14 mouse cellular contexts compared by ENCODE assay signal in the genomic region with DNA sequence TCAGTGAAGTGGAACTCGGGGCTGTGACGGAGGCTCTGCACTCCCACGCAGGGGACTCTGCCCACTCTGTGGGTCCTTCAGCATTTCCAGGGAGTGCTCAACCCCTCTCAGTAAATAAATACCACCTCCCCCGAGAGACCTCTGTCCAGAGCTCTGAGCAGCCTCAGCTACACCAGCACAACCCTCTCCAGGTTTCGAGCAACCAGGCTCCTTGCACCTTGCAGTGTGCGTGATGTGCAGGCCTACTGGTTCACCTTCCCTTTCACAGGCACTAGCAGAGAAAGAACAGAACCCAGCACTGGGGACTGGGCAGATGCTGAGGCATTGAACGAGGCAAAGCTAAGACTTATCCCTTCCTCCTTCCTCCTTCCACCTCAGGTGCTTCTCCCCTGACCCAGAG. TPM values are rescaled to one million over a fixed set of nuclear protein-coding genes. Genes with fewer than 3 reads are reported as not detected.
DNase-seq lines count a peak whose midpoint lies in the region; ATAC-seq and TF ChIP-seq lines count a peak whose summit lies in the region.
"Had no signal": no experiment of that assay in that cellular context is flagged by ENCODE, and none has a peak within 500 bp of the region (broad histone marks: within the 10 kb centered on the region; RNA-seq: fewer than 3 reads in every experiment).

No protein-coding gene starts in this region.

- H3K9me3 ChIP-seq in hindbrain, embryonic 16.5 days (ENCODE audit: control insufficient read depth, low read length) = no peaks in the 10 kb centered on the region
- H3K9me3 ChIP-seq in hindbrain, embryonic 13.5 days = no peaks in the 10 kb centered on the region
- H3K9me3 ChIP-seq in forebrain, embryonic 14.5 days (replicated peaks; ENCODE audit: control insufficient read depth, low read length) = no peaks in the 10 kb centered on the region
- H3K9me3 ChIP-seq: embryonic facial prominence, embryonic 12.5 days had no signal

- H3K4me2 ChIP-seq in hindbrain, embryonic 16.5 days (ENCODE audit: low read length) = no peak overlapping the region
- no peak overlapping the region for H3K4me2 ChIP-seq in hindbrain, embryonic 13.5 days
- no peak overlapping the region for H3K4me2 ChIP-seq in forebrain, embryonic 14.5 days (ENCODE audit: low read length)
- H3K4me2 ChIP-seq: embryonic facial prominence, embryonic 12.5 days had no signal

- no peak for ATAC-seq in hindbrain, embryonic 16.5 days
- no peak for ATAC-seq in hindbrain, embryonic 13.5 days (ENCODE audit: low FRiP score)
- no peak for ATAC-seq in forebrain, embryonic 14.5 days

- WGBS in hindbrain, embryonic 16.5 days = 81% methylated on average over 7 of the region's 7 CpGs
- 78% methylated on average over 7 of the region's 7 CpGs for WGBS in hindbrain, embryonic 13.5 days
- WGBS in forebrain, embryonic 14.5 days = 79% methylated on average over 7 of the region's 7 CpGs
- WGBS in small intestine, adult 2 months = 74% methylated on average over 7 of the region's 7 CpGs
- 77% methylated on average over 7 of the region's 7 CpGs for WGBS in thymus, adult 2 months

- no peaks in the 10 kb centered on the region for H3K36me3 ChIP-seq in hindbrain, embryonic 16.5 days (ENCODE audit: control insufficient read depth, insufficient read depth, low read length)
- H3K36me3 ChIP-seq in hindbrain, embryonic 13.5 days = no peaks in the 10 kb centered on the region
- H3K36me3 ChIP-seq in forebrain, embryonic 14.5 days (ENCODE audit: control insufficient read depth, insufficient read depth, low read length) = no peaks in the 10 kb centered on the region
- H3K36me3 ChIP-seq in small intestine, adult 2 months (ENCODE audit: control insufficient read depth, insufficient read depth, low read length) = peaks cover 5% of the 10 kb centered on the region
- no peaks in the 10 kb centered on the region for H3K36me3 ChIP-seq in thymus, adult 2 months (ENCODE audit: control insufficient read depth, insufficient read depth, low read length)
- H3K36me3 ChIP-seq: embryonic facial prominence, embryonic 12.5 days had no signal

- no peak overlapping the region for H3K27ac ChIP-seq in hindbrain, embryonic 16.5 days (ENCODE audit: low read depth, low read length)
- H3K27ac ChIP-seq in hindbrain, embryonic 13.5 days = no peak overlapping the region
- H3K27ac ChIP-seq in forebrain, embryonic 14.5 days (ENCODE audit: low read depth, low read length) = peak overlapping the region; percentile 78; the same call in 1 of the 2 replicates
- H3K27ac ChIP-seq in small intestine, adult 2 months (ENCODE audit: insufficient read depth, low read depth, low read length) = peak overlapping the region; percentile 73
- H3K27ac ChIP-seq in thymus, adult 2 months (ENCODE audit: control insufficient read depth, insufficient read depth, low read length) = no peak overlapping the region
- H3K27ac ChIP-seq: macrophage had no signal

- no peaks in the 10 kb centered on the region for H3K27me3 ChIP-seq in hindbrain, embryonic 16.5 days (replicated peaks; ENCODE audit: control insufficient read depth, insufficient read depth, low read length)
- H3K27me3 ChIP-seq in hindbrain, embryonic 13.5 days = no peaks in the 10 kb centered on the region
- H3K27me3 ChIP-seq in forebrain, embryonic 14.5 days (replicated peaks; ENCODE audit: control insufficient read depth, insufficient read depth, low read length) = no peaks in the 10 kb centered on the region
- no peaks in the 10 kb centered on the region for H3K27me3 ChIP-seq in small intestine, adult 2 months (ENCODE audit: control insufficient read depth, insufficient read depth, low read length)
- no peaks in the 10 kb centered on the region for H3K27me3 ChIP-seq in thymus, adult 2 months (ENCODE audit: control insufficient read depth, insufficient read depth, low read length)
- H3K27me3 ChIP-seq: embryonic facial prominence, embryonic 12.5 days had no signal

- peak overlapping the region; percentile 9; the same call in 1 of the 2 replicates for H3K9ac ChIP-seq in hindbrain, embryonic 16.5 days (ENCODE audit: low read depth, low read length)
- no peak overlapping the region for H3K9ac ChIP-seq in hindbrain, embryonic 13.5 days
- H3K9ac ChIP-seq in forebrain, embryonic 14.5 days (ENCODE audit: low read length) = no peak overlapping the region
- H3K9ac ChIP-seq: embryonic facial prominence, embryonic 12.5 days had no signal

- peak; percentile 50 for DNase-seq in thymus, postnatal 4 days
- DNase-seq in thymus, postnatal 10 days (ENCODE audit: low spot score in 2 of 2) = no peak
- DNase-seq in forebrain, embryonic 14.5 days (ENCODE audit: low spot score) = no peak
- no peak for DNase-seq in thymus, adult 2 months
- DNase-seq: heart, adult 18-20 months; kidney, postnatal 14 days; liver; lung, adult 18-20 months; right cerebral cortex, postnatal 14 days had no signal

- peaks cover 35% of the 10 kb centered on the region for H3K4me1 ChIP-seq in hindbrain, embryonic 16.5 days (ENCODE audit: control insufficient read depth, insufficient read depth, low read depth, low read length)
- H3K4me1 ChIP-seq in hindbrain, embryonic 13.5 days (replicated peaks) = peaks cover 70% of the 10 kb centered on the region
- peaks cover 42% of the 10 kb centered on the region for H3K4me1 ChIP-seq in forebrain, embryonic 14.5 days (ENCODE audit: control insufficient read depth, insufficient read depth, low read length)
- H3K4me1 ChIP-seq in small intestine, adult 2 months (ENCODE audit: control insufficient read depth, insufficient read depth, insufficient read length, low read length) = peaks cover 78% of the 10 kb centered on the region
- peaks cover 69% of the 10 kb centered on the region for H3K4me1 ChIP-seq in thymus, adult 2 months (replicated peaks; ENCODE audit: control insufficient read depth, insufficient read depth, low read length)

- no peak for TF ChIP-seq POLR2A in small intestine, adult 2 months (IDR thresholded peaks at IDR 0.05; ENCODE audit: low read depth, low read length)
- no peak for TF ChIP-seq POLR2A in thymus, adult 2 months (IDR thresholded peaks at IDR 0.05; ENCODE audit: control insufficient read depth, extremely low read depth, insufficient read depth, low read length, poor library complexity)

- no peak overlapping the region for H3K4me3 ChIP-seq in hindbrain, embryonic 16.5 days (ENCODE audit: low read length)
- no peak overlapping the region for H3K4me3 ChIP-seq in hindbrain, embryonic 13.5 days
- H3K4me3 ChIP-seq in forebrain, embryonic 14.5 days (ENCODE audit: low read depth, low read length) = no peak overlapping the region
- peak overlapping the region; percentile 13; the same call in 1 of the 2 replicates for H3K4me3 ChIP-seq in small intestine, adult 2 months (ENCODE audit: low read depth, low read length)
- no peak overlapping the region for H3K4me3 ChIP-seq in thymus, adult 2 months (ENCODE audit: control insufficient read depth, insufficient read depth, low read length)
- H3K4me3 ChIP-seq: embryonic facial prominence, embryonic 12.5 days had no signal

- no peak for TF ChIP-seq CTCF in small intestine, adult 2 months (IDR thresholded peaks at IDR 0.05; ENCODE audit: extremely low read depth, insufficient read length, insufficient replicate concordance, low read depth, low read length)
- no peak for TF ChIP-seq CTCF in thymus, adult 2 months (IDR thresholded peaks at IDR 0.05; ENCODE audit: borderline replicate concordance, control insufficient read depth, extremely low read depth, insufficient read depth, low read length, poor library complexity)

RNA-seq across cellular contexts. Expression of a gene that starts 7.3 kb away (rescaled TPM):
- polyA plus RNA-seq in hindbrain, embryonic 16.5 days (2015; fragmentation: Nextera tagmentation; extraction: Ambion mirVana) = 41.2 and 42.5 TPM in 2 replicates
- 23.0 and 23.4 TPM in 2 replicates for polyA plus RNA-seq in hindbrain, embryonic 13.5 days (2015; fragmentation: Nextera tagmentation; extraction: Ambion mirVana)
- polyA plus RNA-seq in forebrain, embryonic 14.5 days (2014; fragmentation: Nextera tagmentation; extraction: Ambion mirVana) = 47.1 and 57.5 TPM in 2 replicates
- 104 and 324 TPM in 2 replicates for polyA plus RNA-seq in small intestine, adult 2 months (2012; rRNA removed)
- 34.2 and 36.9 TPM in 2 replicates for polyA plus RNA-seq in thymus, adult 2 months (2012; rRNA removed)

RNA-seq across cellular contexts. Expression of a gene that starts 46.1 kb away (rescaled TPM):
- polyA plus RNA-seq in hindbrain, embryonic 16.5 days (2015; fragmentation: Nextera tagmentation; extraction: Ambion mirVana) = 72.4 and 81.3 TPM in 2 replicates
- polyA plus RNA-seq in hindbrain, embryonic 13.5 days (2015; fragmentation: Nextera tagmentation; extraction: Ambion mirVana) = 51.7 and 54.3 TPM in 2 replicates
- polyA plus RNA-seq in forebrain, embryonic 14.5 days (2014; fragmentation: Nextera tagmentation; extraction: Ambion mirVana) = 47.0 and 59.8 TPM in 2 replicates
- 0.30 and 0.74 TPM in 2 replicates for polyA plus RNA-seq in small intestine, adult 2 months (2012; rRNA removed)
- polyA plus RNA-seq in thymus, adult 2 months (2012; rRNA removed) = 0.71 and 1.3 TPM in 2 replicates

RNA-seq across cellular contexts. Expression of a gene that starts 46.2 kb away (rescaled TPM):
- 9.9 and 11.8 TPM in 2 replicates for polyA plus RNA-seq in hindbrain, embryonic 16.5 days (2015; fragmentation: Nextera tagmentation; extraction: Ambion mirVana)
- 11.5 and 12.2 TPM in 2 replicates for polyA plus RNA-seq in hindbrain, embryonic 13.5 days (2015; fragmentation: Nextera tagmentation; extraction: Ambion mirVana)
- polyA plus RNA-seq in forebrain, embryonic 14.5 days (2014; fragmentation: Nextera tagmentation; extraction: Ambion mirVana) = 12.3 and 14.2 TPM in 2 replicates
- 1.7 and 2.4 TPM in 2 replicates for polyA plus RNA-seq in small intestine, adult 2 months (2012; rRNA removed)
- polyA plus RNA-seq in thymus, adult 2 months (2012; rRNA removed) = 4.2 and 4.4 TPM in 2 replicates

Comparison
In these comparisons a context has a peak if more than half of its experiments do, and no peak if none do; other contexts are left out.
1. H3K27ac ChIP-seq: peak in forebrain, embryonic 14.5 days (single experiment) and small intestine, adult 2 months (single experiment); none in hindbrain, embryonic 16.5 days (single experiment), hindbrain, embryonic 13.5 days (single experiment) and thymus, adult 2 months (single experiment).
2. RNA of a gene that starts 46.1 kb away (polyA plus RNA-seq): 72.4 to 81.3 TPM in hindbrain, embryonic 16.5 days, 51.7 to 54.3 TPM in hindbrain, embryonic 13.5 days and 47.0 to 59.8 TPM in forebrain, embryonic 14.5 days; 0.30 to 0.74 TPM in small intestine, adult 2 months and 0.71 to 1.3 TPM in thymus, adult 2 months; every median in the first group is over 10 times any median in the second.